Mouse (Mus musculus) stomach, embryonic 15.5 days (tissue): ENCODE results near the gene Macrod2. TPM values are rescaled to one million over a fixed set of nuclear protein-coding genes. Genes with fewer than 3 reads are reported as not detected.

ENCODE experiments used
- ATAC-seq: fragments of 200-750 bp; cut with Nextera tagmentation; 2 replicates; pipeline ENCODE4 v1.8.0; 2017; ENCODE audit warnings: low read depth, moderate number of reproducible peaks, moderate TSS enrichment; ENCODE audit not compliant: insufficient read depth, low FRiP score
- H3K27ac ChIP-seq: fragments of 300-500 bp; sonication (generic); 2 replicates; pipeline ENCODE4 v1.5.1; 2015; ENCODE audit warnings: mild to moderate bottlenecking, inconsistent platforms
- H3K27me3 ChIP-seq: fragments of 300-500 bp; sonication (generic); replicated peaks from 2 replicates; pipeline ENCODE4 v1.6.1; 2015; ENCODE audit warnings: inconsistent platforms
- H3K36me3 ChIP-seq: fragments of 300-500 bp; sonication (generic); 2 replicates; pipeline ENCODE4 v1.6.1; 2015; ENCODE audit warnings: inconsistent platforms
- H3K4me1 ChIP-seq: fragments of 300-500 bp; sonication (generic); 2 replicates; pipeline ENCODE4 v1.6.1; 2015; ENCODE audit warnings: inconsistent platforms
- H3K4me2 ChIP-seq: fragments of 300-500 bp; sonication (generic); 2 replicates; pipeline ENCODE4 v1.6.1; 2015; ENCODE audit warnings: mild to moderate bottlenecking, inconsistent platforms
- H3K4me3 ChIP-seq: fragments of 300-500 bp; sonication (generic); replicated peaks from 2 replicates; pipeline ENCODE4 v1.5.1; 2015; ENCODE audit warnings: inconsistent platforms
- H3K9ac ChIP-seq: fragments of 300-500 bp; sonication (generic); 2 replicates; pipeline ENCODE4 v1.6.1; 2015; ENCODE audit warnings: inconsistent platforms
- H3K9me3 ChIP-seq: fragments of 300-500 bp; sonication (generic); 2 replicates; pipeline ENCODE4 v1.6.1; 2016; ENCODE audit warnings: inconsistent platforms
- WGBS: fragments of 180-500 bp; shearing (Covaris S2); methylation state at CpG from one replicate; pipeline ENCODE4 v1.1.7; 2015; 5-methylcytosine and 5-hydroxymethylcytosine counted together
- polyA plus RNA-seq: library from polyadenylated mRNA; unstranded; fragments of >200 nt; fragmentation: Nextera tagmentation; extraction: Ambion mirVana; gene quantifications from 2 replicates; pipeline ENCODE4 v1.2.1, GENCODE M21; 2015

The Macrod2 gene
- polyA plus RNA-seq, 1 experiment from 2014 or later: 40.8 TPM

- H3K27ac ChIP-seq: no peak overlapping the region
- no peak overlapping the region for H3K4me2 ChIP-seq
- no peaks in the 10 kb centered on the region for H3K9me3 ChIP-seq
- no peaks in the 10 kb centered on the region for H3K36me3 ChIP-seq
- ATAC-seq: no peak
- no peaks in the 10 kb centered on the region for H3K4me1 ChIP-seq
- H3K9ac ChIP-seq: no peak overlapping the region
- H3K4me3 ChIP-seq: no peak overlapping the region
- H3K27me3 ChIP-seq: no peaks in the 10 kb centered on the region
- 65% methylated on average over 3 of the region's 3 CpGs for WGBS
Measured at GRCm38 (mm10) chr2:140830086-140830485, 435.0 kb downstream of the Macrod2 start.

- H3K27ac ChIP-seq: no peak overlapping the region
- H3K4me1 ChIP-seq: no peaks in the 10 kb centered on the region
- 42% methylated on average over 2 of the region's 2 CpGs for WGBS
- no peak overlapping the region for H3K4me2 ChIP-seq
- no peak for ATAC-seq
- no peaks in the 10 kb centered on the region for H3K27me3 ChIP-seq
- H3K36me3 ChIP-seq: no peaks in the 10 kb centered on the region
- no peak overlapping the region for H3K4me3 ChIP-seq
- H3K9me3 ChIP-seq: no peaks in the 10 kb centered on the region
- no peak overlapping the region for H3K9ac ChIP-seq
Measured at GRCm38 (mm10) chr2:140839371-140839770, 444.3 kb downstream of the Macrod2 start.

- Histone ChIP-seq H3K4me1 (no peaks in the 10 kb centered on the region), H3K4me2 (no peak overlapping the region), H3K27me3 (no peaks in the 10 kb centered on the region), H3K4me3 (no peak overlapping the region), H3K9me3 (no peaks in the 10 kb centered on the region), H3K9ac (no peak overlapping the region), H3K36me3 (no peaks in the 10 kb centered on the region), H3K27ac (no peak overlapping the region)
- no peak for ATAC-seq
- 50% methylated on average over 3 of the region's 3 CpGs for WGBS
Measured at GRCm38 (mm10) chr2:140839880-140840279, 444.8 kb downstream of the Macrod2 start.

GRCm38 (mm10) chr2:140844030-140844429 is 448.9 kb downstream of the Macrod2 start:
- WGBS: 72% methylated on average over 5 of the region's 5 CpGs
- Histone ChIP-seq H3K4me3 (no peak overlapping the region), H3K4me2 (no peak overlapping the region), H3K9ac (no peak overlapping the region), H3K27me3 (no peaks in the 10 kb centered on the region), H3K9me3 (no peaks in the 10 kb centered on the region), H3K36me3 (no peaks in the 10 kb centered on the region), H3K27ac (no peak overlapping the region), H3K4me1 (no peaks in the 10 kb centered on the region)
- ATAC-seq: no peak

- Histone ChIP-seq H3K27me3 (no peaks in the 10 kb centered on the region), H3K9ac (no peak overlapping the region), H3K27ac (no peak overlapping the region), H3K36me3 (no peaks in the 10 kb centered on the region), H3K4me2 (no peak overlapping the region), H3K4me3 (no peak overlapping the region), H3K9me3 (no peaks in the 10 kb centered on the region), H3K4me1 (no peaks in the 10 kb centered on the region)
- no peak for ATAC-seq
- WGBS: 84% methylated on average over 5 of the region's 5 CpGs
Measured at GRCm38 (mm10) chr2:140847817-140848428, 452.8 kb downstream of the Macrod2 start.

GRCm38 (mm10) chr2:140853538-140853937 is 458.4 kb downstream of the Macrod2 start:
- no peak overlapping the region for H3K9ac ChIP-seq
- WGBS: 67% methylated on average over 9 of the region's 9 CpGs
- no peak overlapping the region for H3K4me2 ChIP-seq
- no peaks in the 10 kb centered on the region for H3K4me1 ChIP-seq
- no peak overlapping the region for H3K4me3 ChIP-seq
- H3K36me3 ChIP-seq: no peaks in the 10 kb centered on the region
- ATAC-seq: no peak
- H3K27me3 ChIP-seq: no peaks in the 10 kb centered on the region
- H3K9me3 ChIP-seq: no peaks in the 10 kb centered on the region
- no peak overlapping the region for H3K27ac ChIP-seq

- Histone ChIP-seq H3K9ac (no peak overlapping the region), H3K4me3 (no peak overlapping the region), H3K27me3 (no peaks in the 10 kb centered on the region), H3K27ac (no peak overlapping the region), H3K4me1 (no peaks in the 10 kb centered on the region), H3K4me2 (no peak overlapping the region), H3K9me3 (no peaks in the 10 kb centered on the region), H3K36me3 (no peaks in the 10 kb centered on the region)
- ATAC-seq: no peak
- 52% methylated on average over 1 of the region's 1 CpGs for WGBS
Measured at GRCm38 (mm10) chr2:140861356-140861755, 466.2 kb downstream of the Macrod2 start.

- no peak overlapping the region for H3K9ac ChIP-seq
- no peaks in the 10 kb centered on the region for H3K9me3 ChIP-seq
- H3K4me2 ChIP-seq: no peak overlapping the region
- no peaks in the 10 kb centered on the region for H3K27me3 ChIP-seq
- H3K36me3 ChIP-seq: no peaks in the 10 kb centered on the region
- no peak overlapping the region for H3K27ac ChIP-seq
- no peak for ATAC-seq
- 85% methylated on average over 4 of the region's 4 CpGs for WGBS
- H3K4me3 ChIP-seq: no peak overlapping the region
- no peaks in the 10 kb centered on the region for H3K4me1 ChIP-seq
Measured at GRCm38 (mm10) chr2:140862736-140863135, 467.6 kb downstream of the Macrod2 start.

- H3K36me3 ChIP-seq: no peaks in the 10 kb centered on the region
Measured at GRCm38 (mm10) chr2:140865636-140866035, 470.5 kb downstream of the Macrod2 start.

GRCm38 (mm10) chr2:140867116-140867515 is 472.0 kb downstream of the Macrod2 start:
- WGBS: 92% methylated on average over 5 of the region's 5 CpGs
- no peaks in the 10 kb centered on the region for H3K36me3 ChIP-seq
- H3K4me1 ChIP-seq: no peaks in the 10 kb centered on the region
- H3K27ac ChIP-seq: no peak overlapping the region
- H3K9ac ChIP-seq: no peak overlapping the region
- H3K4me3 ChIP-seq: no peak overlapping the region
- no peak overlapping the region for H3K4me2 ChIP-seq
- ATAC-seq: no peak
- no peaks in the 10 kb centered on the region for H3K27me3 ChIP-seq
- no peaks in the 10 kb centered on the region for H3K9me3 ChIP-seq

More at GRCm38 (mm10) chr2:140865636-140866035, 470.5 kb downstream of the Macrod2 start:
- Histone ChIP-seq H3K4me1 (no peaks in the 10 kb centered on the region), H3K4me2 (no peak overlapping the region), H3K9ac (no peak overlapping the region), H3K27me3 (no peaks in the 10 kb centered on the region), H3K4me3 (no peak overlapping the region), H3K9me3 (no peaks in the 10 kb centered on the region), H3K27ac (no peak overlapping the region)
- WGBS: 88% methylated on average over 1 of the region's 1 CpGs
- no peak for ATAC-seq

GRCm38 (mm10) chr2:140885176-140885575 is 490.1 kb downstream of the Macrod2 start:
- Histone ChIP-seq H3K9me3 (no peaks in the 10 kb centered on the region), H3K27me3 (no peaks in the 10 kb centered on the region), H3K4me2 (no peak overlapping the region), H3K4me3 (no peak overlapping the region), H3K4me1 (no peaks in the 10 kb centered on the region), H3K9ac (no peak overlapping the region), H3K27ac (no peak overlapping the region), H3K36me3 (no peaks in the 10 kb centered on the region)
- no peak for ATAC-seq

GRCm38 (mm10) chr2:140890683-140891082 is 495.6 kb downstream of the Macrod2 start:
- Histone ChIP-seq H3K4me3 (no peak overlapping the region), H3K27me3 (no peaks in the 10 kb centered on the region), H3K9me3 (no peaks in the 10 kb centered on the region), H3K4me1 (no peaks in the 10 kb centered on the region), H3K9ac (no peak overlapping the region), H3K27ac (no peak overlapping the region), H3K36me3 (no peaks in the 10 kb centered on the region), H3K4me2 (no peak overlapping the region)
- no peak for ATAC-seq
